Comparison of ENCODE assay signal across 8 mouse cellular contexts in genomic region chr3:88575540-88575939, GRCm38 (mm10). TPM values are rescaled to one million over a fixed set of nuclear protein-coding genes. Genes with fewer than 3 reads are reported as not detected.
DNase-seq lines count a peak whose midpoint lies in the region; ATAC-seq and TF ChIP-seq lines count a peak whose summit lies in the region.

Gene Ssr2 (plus strand): TSS chr3:88575876.

- DNase-seq in kidney, adult 2 months = no peak
- no peak for DNase-seq in kidney, postnatal 36 days
- DNase-seq in gastrocnemius, adult 18-20 months (ENCODE audit: low spot score) = no peak
- no peak for DNase-seq in frontal cortex, postnatal 10 days (ENCODE audit: low spot score in 2 of 2)
- no peak for DNase-seq in cerebellum, adult 9-10 months

- H3K4me1 ChIP-seq in kidney, adult 2 months (ENCODE audit: control insufficient read depth, insufficient read depth, low read length) = peaks cover 6% of the 10 kb centered on the region; the same call in 1 of the 2 replicates
- peaks cover 5% of the 10 kb centered on the region for H3K4me1 ChIP-seq in hindbrain, embryonic 16.5 days (ENCODE audit: control insufficient read depth, insufficient read depth, low read depth, low read length)

- H3K4me2 ChIP-seq in hindbrain, embryonic 16.5 days (ENCODE audit: low read length) = no peak within 1 kb of the TSS

- no peaks in the 10 kb centered on the region for H3K9me3 ChIP-seq in hindbrain, embryonic 16.5 days (ENCODE audit: control insufficient read depth, low read length)

- H3K27me3 ChIP-seq in kidney, adult 2 months (replicated peaks; ENCODE audit: control insufficient read depth, insufficient read depth, low read length) = no peaks in the 10 kb centered on the region
- H3K27me3 ChIP-seq in hindbrain, embryonic 16.5 days (replicated peaks; ENCODE audit: control insufficient read depth, insufficient read depth, low read length) = no peaks in the 10 kb centered on the region

- TF ChIP-seq POLR2A in kidney, adult 2 months (IDR thresholded peaks at IDR 0.05; ENCODE audit: low read depth, low read length) = no peak

- no peak within 1 kb of the TSS for H3K9ac ChIP-seq in hindbrain, embryonic 16.5 days (ENCODE audit: low read depth, low read length)

- TF ChIP-seq CTCF in kidney, adult 2 months (conservative IDR thresholded peaks at IDR 0.05; ENCODE audit: insufficient read depth, insufficient read length, low read depth, low read length) = no peak

- no peak within 1 kb of the TSS for H3K4me3 ChIP-seq in kidney, adult 2 months (ENCODE audit: insufficient read depth, low read depth, low read length)
- H3K4me3 ChIP-seq in hindbrain, embryonic 16.5 days (ENCODE audit: low read length) = no peak within 1 kb of the TSS
- no peak within 1 kb of the TSS for H3K4me3 ChIP-seq in macrophage (ENCODE audit: inconsistent target)

- WGBS in kidney, adult 2 months = 82% methylated on average over 3 of the region's 3 CpGs
- WGBS in hindbrain, embryonic 16.5 days = 87% methylated on average over 3 of the region's 3 CpGs
- WGBS in macrophage (ENCODE audit: missing documents) = 90% methylated on average over 3 of the region's 3 CpGs

- H3K36me3 ChIP-seq in kidney, adult 2 months (ENCODE audit: control insufficient read depth, insufficient read depth, low read length) = no peaks in the 10 kb centered on the region
- H3K36me3 ChIP-seq in hindbrain, embryonic 16.5 days (ENCODE audit: control insufficient read depth, insufficient read depth, low read length) = no peaks in the 10 kb centered on the region
- no peaks in the 10 kb centered on the region for H3K36me3 ChIP-seq in macrophage (ENCODE audit: inconsistent target)

- ATAC-seq in activated CD4-positive, CD25-positive, alpha-beta regulatory T cell, adult 4 months = no peak
- no peak for ATAC-seq in hindbrain, embryonic 16.5 days

- peaks cover 9% of the 10 kb centered on the region for H3K79me2 ChIP-seq in macrophage (ENCODE audit: inconsistent target)

- H3K27ac ChIP-seq in kidney, adult 2 months (ENCODE audit: insufficient read depth, low read depth, low read length) = no peak within 1 kb of the TSS
- H3K27ac ChIP-seq in hindbrain, embryonic 16.5 days (ENCODE audit: low read depth, low read length) = no peak within 1 kb of the TSS
- H3K27ac ChIP-seq in macrophage = no peak within 1 kb of the TSS

RNA-seq across cellular contexts. Expression of gene Ssr2, which starts in this region (rescaled TPM):
- 180 and 193 TPM in 2 replicates for polyA plus RNA-seq in kidney, adult 2 months (2012; rRNA removed)
- 100 to 1,000 TPM; 163 to 193 TPM for polyA plus RNA-seq in activated CD4-positive, CD25-positive, alpha-beta regulatory T cell, adult 4 months (2017; shearing (Covaris generic))
- 10 to 100 TPM; 40.4 to 44.2 TPM for total RNA-seq in gastrocnemius, adult 18-20 months (2021)
- polyA plus RNA-seq in hindbrain, embryonic 16.5 days (2015; fragmentation: Nextera tagmentation; extraction: Ambion mirVana) = 133 and 167 TPM in 2 replicates
- total RNA-seq in macrophage (2018; cell fraction: chromatin; rRNA removed) = 10 to 100 TPM in 24 of 26 experiments, 1 to 10 TPM in 2; 6.9 to 42.1 (median 15.7) TPM
- 100 to 1,000 TPM in 20 of 26 experiments, 10 to 100 TPM in 6; 79.8 to 136 (median 115) TPM for total RNA-seq in macrophage (2018; cell fraction: cytosol; rRNA removed)
- 100 to 1,000 TPM in 1 of 26 experiments, 10 to 100 TPM in 25; 23.5 to 102 (median 68.8) TPM for total RNA-seq in macrophage (2018; cell fraction: nucleus; rRNA removed)
- 108 to 122 TPM (median 113 TPM) in 3 replicates for polyA plus RNA-seq in macrophage (2018)
